Mouse (Mus musculus): ENCODE measurements around the gene Slc35b2.

Slc35b2 gene

DNA sequence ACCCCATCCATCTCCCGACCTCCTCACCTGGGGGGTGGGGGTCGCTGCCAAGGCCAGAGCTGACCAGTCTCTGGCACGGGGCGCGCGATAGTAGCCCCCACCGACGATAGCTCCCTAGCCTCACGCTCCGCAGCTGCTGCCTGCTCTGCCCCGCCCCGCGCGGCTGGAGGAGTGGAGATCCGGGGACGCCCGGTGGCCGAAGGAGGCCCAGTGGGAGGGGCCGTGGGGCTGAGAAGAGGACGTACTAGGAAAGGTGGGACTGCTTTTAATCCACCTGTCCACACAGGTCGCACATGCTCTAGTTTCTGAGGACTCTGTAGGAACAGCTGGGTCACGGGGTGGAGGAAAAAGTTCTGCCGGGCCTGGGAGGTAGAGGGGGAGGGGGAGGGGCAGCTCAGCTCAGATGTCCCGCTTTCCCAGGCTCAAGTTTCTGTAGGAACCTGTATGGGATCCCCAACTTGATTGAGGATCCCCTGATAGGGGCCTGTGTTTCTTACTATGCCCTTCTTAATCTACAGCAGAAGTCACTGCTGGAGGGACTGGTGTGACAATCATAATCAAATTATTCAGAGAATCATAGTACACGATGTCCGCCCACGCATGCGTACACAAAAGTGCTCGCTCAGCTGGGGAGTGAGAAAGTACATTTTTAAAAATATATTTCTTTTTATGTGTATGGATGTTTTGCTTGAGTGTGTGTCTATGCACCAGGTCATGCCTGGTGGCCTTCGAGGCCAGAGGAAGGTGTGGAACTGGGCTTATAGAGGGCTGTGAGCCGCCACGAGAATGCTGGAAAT is 36.0 kb downstream of the Slc35b2 start, which contains the start of gene Slc29a1:
Gene Slc29a1 (minus strand): TSS at position 161 of the 797 bp plus-strand sequence.
- no peak for DNase-seq (ENCODE audit: low read depth, low spot score)

DNA sequence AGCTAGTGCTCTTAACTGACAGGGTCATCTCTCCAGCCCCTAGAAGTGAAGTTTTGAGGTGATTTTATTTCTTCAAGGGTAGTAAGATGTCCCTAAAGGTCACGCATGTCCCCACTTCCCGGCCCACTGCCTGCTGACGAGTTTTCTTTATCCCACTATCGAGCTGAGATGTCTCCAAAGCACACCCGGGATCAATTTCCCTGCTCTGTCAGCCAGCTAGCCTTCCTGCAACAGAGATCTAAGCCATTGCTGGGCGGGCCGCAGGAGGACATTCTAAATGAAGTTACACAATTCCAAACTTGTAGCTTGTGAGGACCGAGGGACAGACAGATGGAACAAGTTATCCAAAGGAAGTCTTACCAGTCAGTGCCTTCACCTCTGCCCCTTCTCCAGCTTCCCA is 36.6 kb downstream of the Slc35b2 start:
- DNase-seq (ENCODE audit: low read depth, low spot score): no peak

DNA sequence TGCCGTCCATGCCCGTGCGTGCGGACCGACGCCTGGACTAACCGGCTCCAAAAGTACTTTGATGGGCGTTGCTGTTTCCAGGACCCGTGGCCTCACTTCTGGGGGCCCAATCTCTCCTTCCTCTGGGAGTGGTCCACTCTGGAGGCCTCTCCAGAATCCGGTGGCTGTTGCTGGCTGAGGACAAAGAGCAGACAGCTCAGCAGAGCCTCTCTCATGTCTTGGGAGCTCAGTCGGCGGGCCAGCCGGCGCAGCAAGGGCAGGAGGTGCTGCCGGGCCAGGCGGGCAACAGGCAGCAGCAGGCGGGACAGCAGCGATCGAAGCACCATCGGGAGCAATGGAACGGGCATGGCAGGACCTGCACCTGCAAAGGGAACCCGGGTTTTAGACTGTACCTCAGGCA is 37.7 kb downstream of the Slc35b2 start:
- no peak for DNase-seq (ENCODE audit: low read depth, low spot score)

DNA sequence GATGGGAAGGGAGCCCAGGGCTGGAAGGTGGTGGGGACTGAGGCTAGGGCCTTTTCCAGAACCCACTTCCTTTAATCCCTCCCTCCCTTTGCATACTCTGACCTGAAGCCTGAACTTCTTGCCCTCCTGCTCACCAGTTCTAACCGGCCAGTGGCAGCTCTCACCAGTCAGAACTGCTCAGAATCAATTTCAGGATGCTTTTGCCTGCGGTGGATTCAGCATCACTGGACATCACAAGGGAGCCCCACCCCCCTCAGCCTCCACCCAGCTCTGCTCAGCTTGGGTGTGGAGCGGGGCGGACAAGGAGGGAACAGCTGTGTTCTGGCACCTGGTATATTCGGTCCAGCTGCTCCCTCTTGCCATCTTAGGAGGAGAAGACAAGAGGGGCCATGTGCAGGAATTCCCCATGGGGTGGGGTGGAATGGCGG is 38.2 kb downstream of the Slc35b2 start, which contains the start of gene Mymx:
Gene Mymx (minus strand): TSS at position 226 of the 428 bp plus-strand sequence.
- DNase-seq (ENCODE audit: low read depth, low spot score): no peak

DNA sequence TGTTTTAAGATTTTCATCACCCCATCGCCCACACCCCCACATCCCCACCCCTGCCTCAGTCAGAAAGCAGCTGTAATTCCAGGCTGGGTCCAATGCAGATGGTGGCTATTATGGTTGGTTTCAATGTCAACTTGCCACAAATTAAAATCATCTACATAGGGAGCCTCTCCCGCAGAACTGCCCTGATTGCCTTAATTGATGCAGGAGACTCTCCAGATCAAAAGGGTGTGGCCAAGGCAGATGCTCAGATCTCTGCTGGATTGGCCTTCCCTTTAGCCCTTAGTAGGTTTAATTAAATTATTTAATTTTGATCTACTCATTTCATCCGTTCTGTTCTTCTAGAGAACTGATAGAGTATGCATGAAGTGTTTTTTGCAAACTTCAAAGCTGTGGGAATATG is 39.3 kb downstream of the Slc35b2 start:
- DNase-seq (ENCODE audit: low read depth, low spot score): no peak

DNA sequence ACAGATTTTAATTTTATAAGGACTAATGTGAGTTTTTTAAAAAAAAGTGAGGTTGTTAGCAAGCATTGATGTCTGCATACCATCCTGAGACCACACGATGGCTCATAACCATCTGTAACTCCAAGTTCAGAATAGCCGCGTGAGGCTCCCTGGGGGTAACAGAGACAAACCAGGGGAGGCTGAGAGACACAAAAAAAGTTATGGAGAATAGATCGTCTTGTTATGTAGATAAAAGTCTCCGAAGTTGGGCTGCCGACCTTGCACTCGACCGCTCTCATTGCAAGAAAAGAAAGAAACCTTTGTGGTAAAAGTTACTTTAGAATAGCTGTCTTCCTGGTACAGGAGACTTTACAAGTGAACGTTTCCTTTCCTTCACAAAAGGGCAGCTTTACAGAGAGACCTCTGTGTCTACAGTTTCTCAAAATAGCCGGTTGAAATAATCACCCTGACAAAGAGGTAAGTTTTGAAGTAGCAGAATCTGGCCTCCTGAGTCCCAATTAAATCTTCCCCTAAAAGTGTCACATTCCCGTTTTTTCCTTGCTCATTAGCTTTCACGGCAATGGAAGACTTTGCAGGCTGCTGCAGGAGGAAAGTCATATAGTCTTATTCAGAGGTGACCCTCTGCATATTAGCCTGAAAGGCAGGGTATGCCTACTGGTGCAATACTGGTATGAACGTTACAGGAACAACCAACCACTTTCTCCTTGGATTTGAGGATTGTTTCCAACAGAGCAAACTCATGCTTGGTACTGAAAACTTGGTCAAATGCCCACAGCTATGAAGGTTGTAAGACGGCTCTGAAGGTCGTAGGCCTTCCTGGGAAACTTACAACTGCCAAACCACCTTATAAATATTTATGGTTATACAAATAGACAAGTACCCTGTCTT is 43.6 kb downstream of the Slc35b2 start:
- no peak for DNase-seq (ENCODE audit: low read depth, low spot score)

DNA sequence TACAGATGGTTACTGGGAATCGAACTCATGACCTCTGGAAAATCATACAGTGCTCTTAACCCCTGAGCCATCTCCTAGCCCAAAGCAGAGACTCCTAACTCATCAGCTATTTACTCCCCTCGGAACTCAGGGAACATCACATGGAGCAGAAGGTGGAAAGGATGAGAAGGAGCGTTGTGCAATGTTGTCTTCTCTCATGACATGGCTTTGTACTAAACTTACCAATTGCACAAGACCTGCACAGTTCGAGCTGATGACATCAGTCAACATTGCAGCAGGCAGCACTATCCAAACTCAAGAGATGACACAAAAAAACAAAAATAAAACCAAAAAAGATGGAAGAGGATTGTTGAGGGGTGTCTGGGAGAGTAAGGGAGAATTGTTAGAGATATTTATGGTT is 44.7 kb downstream of the Slc35b2 start:
- no peak for DNase-seq (ENCODE audit: low read depth, low spot score)

DNA sequence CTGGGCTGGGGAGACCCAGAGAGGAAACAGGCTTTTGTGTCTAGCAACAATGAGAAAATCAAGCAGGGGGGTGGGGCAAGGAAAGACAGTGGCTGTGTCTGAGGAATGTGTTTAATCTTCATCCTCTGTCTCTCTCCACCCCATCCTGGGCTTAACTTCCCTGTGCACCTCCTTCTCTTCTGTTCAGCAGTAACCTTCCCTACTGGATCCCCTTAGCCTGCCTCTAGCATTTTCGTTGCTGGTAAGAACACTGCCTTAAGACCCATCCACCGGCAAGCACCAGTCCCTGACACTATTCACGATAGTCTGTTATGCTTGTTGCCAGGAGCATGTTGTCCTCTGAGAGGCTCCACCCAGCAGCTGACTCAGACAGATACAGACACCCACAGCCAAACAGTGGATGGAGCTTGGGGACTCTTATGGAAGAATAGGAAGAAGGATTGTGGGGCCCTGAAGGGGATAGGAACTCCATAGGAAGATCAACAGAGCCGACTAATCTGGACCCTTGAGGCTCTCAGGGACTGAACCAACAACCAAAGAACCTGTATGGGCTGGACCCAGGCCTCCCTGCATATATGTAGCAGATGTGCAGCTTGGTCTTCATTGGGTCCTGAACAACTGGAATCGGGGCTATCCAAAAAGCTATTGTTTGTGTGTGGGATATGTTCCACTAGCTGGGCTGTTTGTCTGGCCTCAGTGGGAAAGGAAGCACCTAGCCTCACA is 46.6 kb downstream of the Slc35b2 start:
- no peak for DNase-seq (ENCODE audit: low read depth, low spot score)

DNA sequence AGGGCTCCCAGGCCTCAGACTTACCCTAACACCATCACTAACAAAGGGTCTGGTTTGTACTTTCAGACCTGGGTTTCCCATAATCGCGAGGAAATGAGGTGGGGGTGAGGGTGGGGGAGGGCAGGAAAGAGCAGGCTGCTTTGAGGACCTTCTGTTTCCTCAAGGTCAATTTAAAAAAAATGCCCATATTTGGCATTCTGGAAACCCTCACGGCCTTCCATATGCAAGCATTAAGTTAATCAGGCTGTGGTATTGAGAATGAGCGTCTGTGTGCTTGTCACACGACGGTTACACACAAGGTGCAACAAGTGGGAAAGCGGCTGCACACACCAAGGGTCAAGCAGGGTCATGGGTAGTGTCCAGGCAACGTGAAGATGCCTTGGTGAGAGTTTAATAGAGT is 48.3 kb downstream of the Slc35b2 start:
- no peak for DNase-seq (ENCODE audit: low read depth, low spot score)

DNA sequence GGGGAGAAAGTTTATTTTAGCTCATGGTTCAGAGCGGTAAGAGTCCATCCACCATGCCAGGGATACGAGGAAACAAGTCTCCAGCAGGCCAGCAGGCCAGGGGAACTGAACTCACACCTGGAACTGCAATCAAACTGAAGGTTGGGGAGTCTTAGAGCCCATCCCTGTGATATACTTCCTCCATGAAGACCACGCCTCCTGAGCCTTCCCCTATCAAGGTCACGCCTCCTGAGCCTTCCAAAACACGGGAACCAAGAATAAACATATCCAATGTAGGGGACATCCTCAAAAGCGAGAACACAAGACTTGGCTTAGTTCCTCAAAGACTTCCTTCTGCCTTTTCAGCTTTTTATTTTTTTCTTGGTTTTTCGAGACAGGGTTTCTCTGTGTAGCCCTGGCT is 49.2 kb downstream of the Slc35b2 start:
- no peak for DNase-seq (ENCODE audit: low read depth, low spot score)

DNA sequence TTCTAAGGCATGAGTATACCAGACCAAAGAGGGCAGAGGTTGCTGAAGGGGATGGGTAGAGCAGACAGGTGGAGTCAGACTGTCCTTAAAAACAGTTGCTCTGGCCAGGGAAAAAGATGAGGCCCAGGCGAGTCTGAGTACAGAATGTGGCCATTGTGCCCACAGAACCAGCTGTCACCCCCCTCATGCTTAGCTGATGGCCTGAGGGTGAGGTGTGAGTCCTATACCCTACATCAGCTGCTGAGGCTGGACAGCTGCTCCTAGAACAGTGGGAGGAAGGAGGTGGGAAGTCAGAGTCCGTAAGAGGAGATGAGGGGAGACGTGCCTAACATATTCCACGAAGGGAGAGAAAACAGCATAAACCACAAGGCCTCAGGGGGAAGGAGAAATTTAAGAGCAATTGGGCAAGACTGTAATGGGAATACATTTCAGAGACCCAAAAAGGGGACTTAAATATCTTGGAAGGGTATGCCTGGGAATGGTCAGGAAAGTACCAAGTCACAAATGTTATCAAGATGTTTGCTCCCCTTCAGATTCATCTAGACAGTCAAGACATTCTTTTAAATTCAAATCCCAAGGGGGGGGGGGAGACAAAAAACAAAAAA is 52.5 kb downstream of the Slc35b2 start:
- no peak for DNase-seq (ENCODE audit: low read depth, low spot score)

DNA sequence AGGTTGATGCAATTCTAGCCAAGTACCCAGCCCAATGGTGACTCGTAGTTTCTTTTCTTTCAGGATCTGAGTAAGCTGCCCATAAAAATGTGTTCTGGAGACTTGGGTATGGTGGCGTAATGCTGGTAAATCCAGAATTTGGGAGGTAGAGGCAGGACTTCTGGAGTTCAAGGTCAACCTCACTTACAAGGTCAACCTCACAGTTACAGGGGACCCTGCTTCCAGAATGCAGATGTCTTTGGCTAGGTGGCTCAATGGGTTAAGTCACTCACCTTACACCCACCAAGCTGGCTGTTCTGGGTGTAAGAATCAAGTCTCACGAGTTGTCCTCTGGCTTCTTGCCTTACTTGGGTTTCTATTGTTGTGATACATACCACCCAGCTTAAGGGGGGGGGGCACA is 53.0 kb downstream of the Slc35b2 start:
- DNase-seq (ENCODE audit: low read depth, low spot score): no peak

Data from retina, adult 2 months (tissue).